Mouse (Mus musculus): ENCODE data around the gene Ankrd13d. TPM values are rescaled to one million over a fixed set of nuclear protein-coding genes. Genes with fewer than 3 reads are reported as not detected.

The Ankrd13d gene
- polyA plus RNA-seq (2015; fragmentation: Nextera tagmentation; extraction: Ambion mirVana), result 5.3 and 7.1 TPM in 2 replicates

DNA sequence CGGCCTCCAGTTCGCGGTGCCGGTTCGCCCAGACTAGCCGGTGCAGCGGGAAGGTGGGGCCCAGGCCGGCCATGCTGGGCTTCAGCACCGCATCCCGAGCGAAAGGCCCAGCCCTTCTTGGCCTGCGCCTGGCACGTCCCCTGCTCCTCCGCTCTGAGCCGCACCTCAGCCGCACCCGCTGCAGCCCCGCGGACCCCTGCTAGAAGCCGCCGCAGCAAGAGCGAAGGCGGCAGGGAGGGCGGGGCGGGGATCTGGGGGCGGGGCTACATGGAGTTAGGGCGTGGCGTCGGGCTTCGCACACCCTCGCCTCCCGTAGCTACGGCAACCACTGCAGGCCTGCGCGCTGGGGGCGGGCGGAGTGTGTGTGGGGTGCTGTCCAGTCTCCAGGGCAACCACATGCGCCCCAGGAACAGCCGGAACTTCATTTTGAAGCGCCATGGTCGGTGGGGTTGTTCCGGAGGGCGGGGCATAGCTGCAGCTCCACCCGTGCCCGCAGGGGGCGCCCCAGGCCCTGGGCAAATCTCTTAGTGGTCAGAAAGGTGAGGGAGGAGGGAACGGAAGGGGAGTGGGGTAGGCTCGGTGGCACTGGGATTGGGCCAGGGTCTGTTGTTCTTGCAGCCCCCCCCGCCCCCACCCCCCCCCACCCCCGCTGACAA lies at the start of gene Ankrd13d:
TSS of gene Ankrd13d (minus strand) at position 240 of the 656 bp plus-strand sequence.

DNA sequence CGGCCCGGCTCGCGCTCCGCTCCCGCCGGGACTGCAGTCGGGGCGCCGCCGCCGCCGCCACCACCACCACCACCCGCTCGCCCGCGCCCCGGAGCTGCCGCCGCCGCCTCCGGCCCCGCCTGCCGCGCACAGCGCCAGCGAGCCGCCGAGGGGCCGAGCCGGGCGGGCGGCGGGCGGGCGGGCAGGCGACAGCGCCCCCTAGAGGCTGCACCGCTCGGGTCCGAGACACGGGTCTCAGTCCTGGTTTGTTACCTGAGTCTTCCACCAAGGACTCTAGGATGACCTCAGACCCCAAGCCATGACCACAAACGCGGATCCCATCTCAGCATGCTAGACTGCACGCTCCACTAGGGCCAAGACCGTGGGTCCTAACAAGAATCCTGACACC lies 23.2 kb upstream of the Ankrd13d start, which contains the start of gene Grk2:
TSS of gene Grk2 (minus strand) at position 33 of the 388 bp plus-strand sequence.

GRCm38 (mm10) chr19:4268566-4269361 lies 14.2 kb downstream of the Ankrd13d start, which contains the start of gene Ssh3:
Ssh3 (minus strand) TSS chr19:4269180.

GRCm38 (mm10) chr19:4231253-4232185 lies 51.4 kb downstream of the Ankrd13d start, which contains the start of gene Pold4:
Pold4 (plus strand) TSS chr19:4231899.

Small RNA genes within 50 kb of the gene (microRNA-seq; reads per million reads assigned to microRNA genes)
- gene Mir6985 (ENCODE audit: borderline replicate concordance, insufficient number of aligned reads), result 1.1 reads per million

Other genes starting within 250 kb of the Ankrd13d start
- gene Gstp1, start 245.2 kb downstream of the Ankrd13d start, polyA plus RNA-seq (2015; fragmentation: Nextera tagmentation; extraction: Ambion mirVana), result 407 and 489 TPM in 2 replicates
- 6.0 and 9.7 TPM in 2 replicates for gene Gstp2, start 237.1 kb downstream of the Ankrd13d start, polyA plus RNA-seq (2015; fragmentation: Nextera tagmentation; extraction: Ambion mirVana)
- gene Gstp3, start 223.6 kb downstream of the Ankrd13d start, polyA plus RNA-seq (2015; fragmentation: Nextera tagmentation; extraction: Ambion mirVana), result 3.0 and 3.5 TPM in 2 replicates
- not detected in 2 replicates for gene Cabp2, start 201.6 kb downstream of the Ankrd13d start, polyA plus RNA-seq (2015; fragmentation: Nextera tagmentation; extraction: Ambion mirVana)
- gene Cdk2ap2, start 186.0 kb downstream of the Ankrd13d start, polyA plus RNA-seq (2015; fragmentation: Nextera tagmentation; extraction: Ambion mirVana), result 66.6 and 102 TPM in 2 replicates
- 12.9 and 14.0 TPM in 2 replicates for gene Pitpnm1, start 183.1 kb downstream of the Ankrd13d start, polyA plus RNA-seq (2015; fragmentation: Nextera tagmentation; extraction: Ambion mirVana)
- gene Aip, start 157.3 kb downstream of the Ankrd13d start, polyA plus RNA-seq (2015; fragmentation: Nextera tagmentation; extraction: Ambion mirVana), result 78.0 and 102 TPM in 2 replicates
- gene Gpr152, start 143.3 kb downstream of the Ankrd13d start, polyA plus RNA-seq (2015; fragmentation: Nextera tagmentation; extraction: Ambion mirVana), result not detected in 2 replicates
- 0.03 and 0.06 TPM in 2 replicates for gene Cabp4, start 139.1 kb downstream of the Ankrd13d start, polyA plus RNA-seq (2015; fragmentation: Nextera tagmentation; extraction: Ambion mirVana)
- 169 and 210 TPM in 2 replicates for gene Coro1b, start 134.5 kb downstream of the Ankrd13d start, polyA plus RNA-seq (2015; fragmentation: Nextera tagmentation; extraction: Ambion mirVana)
- 2.5 and 4.9 TPM in 2 replicates for gene Ptprcap, start 129.5 kb downstream of the Ankrd13d start, polyA plus RNA-seq (2015; fragmentation: Nextera tagmentation; extraction: Ambion mirVana)
- 30.3 and 45.3 TPM in 2 replicates for gene Rps6kb2, start 119.8 kb downstream of the Ankrd13d start, polyA plus RNA-seq (2015; fragmentation: Nextera tagmentation; extraction: Ambion mirVana)
- gene Carns1, start 107.7 kb downstream of the Ankrd13d start, polyA plus RNA-seq (2015; fragmentation: Nextera tagmentation; extraction: Ambion mirVana), result 3.3 and 4.0 TPM in 2 replicates
- gene Tbc1d10c, start 91.9 kb downstream of the Ankrd13d start, polyA plus RNA-seq (2015; fragmentation: Nextera tagmentation; extraction: Ambion mirVana), result 3.2 and 4.0 TPM in 2 replicates
- gene Ppp1ca, start 91.1 kb downstream of the Ankrd13d start, polyA plus RNA-seq (2015; fragmentation: Nextera tagmentation; extraction: Ambion mirVana), result 713 and 730 TPM in 2 replicates
- 11.1 and 14.0 TPM in 2 replicates for gene Rad9a, start 81.5 kb downstream of the Ankrd13d start, polyA plus RNA-seq (2015; fragmentation: Nextera tagmentation; extraction: Ambion mirVana)
- gene Clcf1, start 68.9 kb downstream of the Ankrd13d start, polyA plus RNA-seq (2015; fragmentation: Nextera tagmentation; extraction: Ambion mirVana), result 3.1 and 4.0 TPM in 2 replicates
- not detected in 2 replicates for gene AC109138.7, start 68.8 kb downstream of the Ankrd13d start, polyA plus RNA-seq (2015; fragmentation: Nextera tagmentation; extraction: Ambion mirVana)
- 63.7 and 66.1 TPM in 2 replicates for gene Pold4, start 51.2 kb downstream of the Ankrd13d start, polyA plus RNA-seq (2015; fragmentation: Nextera tagmentation; extraction: Ambion mirVana)
- 10.8 and 19.7 TPM in 2 replicates for gene Ssh3, start 14.0 kb downstream of the Ankrd13d start, polyA plus RNA-seq (2015; fragmentation: Nextera tagmentation; extraction: Ambion mirVana)
- 11.0 and 11.6 TPM in 2 replicates for gene Grk2, start 23.1 kb upstream of the Ankrd13d start, polyA plus RNA-seq (2015; fragmentation: Nextera tagmentation; extraction: Ambion mirVana)
- gene Kdm2a, start 115.1 kb upstream of the Ankrd13d start, polyA plus RNA-seq (2015; fragmentation: Nextera tagmentation; extraction: Ambion mirVana), result 22.5 and 28.7 TPM in 2 replicates
- gene Rhod, start 156.3 kb upstream of the Ankrd13d start, polyA plus RNA-seq (2015; fragmentation: Nextera tagmentation; extraction: Ambion mirVana), result 46.9 and 47.7 TPM in 2 replicates
- gene Syt12, start 194.3 kb upstream of the Ankrd13d start, polyA plus RNA-seq (2015; fragmentation: Nextera tagmentation; extraction: Ambion mirVana), result 5.9 and 13.5 TPM in 2 replicates
- gene 2010003K11Rik, start 215.4 kb upstream of the Ankrd13d start, polyA plus RNA-seq (2015; fragmentation: Nextera tagmentation; extraction: Ambion mirVana), result 3.0 and 6.4 TPM in 2 replicates
- 49.5 and 120 TPM in 2 replicates for gene Pcx, start 227.3 kb upstream of the Ankrd13d start, polyA plus RNA-seq (2015; fragmentation: Nextera tagmentation; extraction: Ambion mirVana)